Mouse (Mus musculus): ENCODE measurements around the gene Map3k9.

Gene Map3k9

DNA sequence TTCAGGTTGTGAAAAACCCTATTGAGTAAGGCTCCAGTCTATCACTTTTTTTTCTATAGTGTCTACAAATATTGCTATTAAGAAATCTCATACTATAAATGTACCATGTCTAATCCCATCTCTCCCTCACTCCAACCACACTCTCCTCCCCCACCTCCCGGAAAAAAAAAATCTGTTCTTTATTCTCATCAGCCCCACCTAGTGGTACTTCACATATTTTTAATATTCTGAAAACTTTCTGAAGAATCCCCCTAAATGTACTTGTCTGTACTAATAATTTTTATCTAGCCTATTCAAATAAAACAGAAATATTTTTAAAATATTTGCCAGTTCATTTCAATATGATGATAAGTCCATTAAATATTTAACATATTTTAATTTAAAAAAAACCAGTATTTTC is 78.1 kb downstream of the Map3k9 start:
- no peak for DNase-seq (ENCODE audit: low spot score in 2 of 2)

DNA sequence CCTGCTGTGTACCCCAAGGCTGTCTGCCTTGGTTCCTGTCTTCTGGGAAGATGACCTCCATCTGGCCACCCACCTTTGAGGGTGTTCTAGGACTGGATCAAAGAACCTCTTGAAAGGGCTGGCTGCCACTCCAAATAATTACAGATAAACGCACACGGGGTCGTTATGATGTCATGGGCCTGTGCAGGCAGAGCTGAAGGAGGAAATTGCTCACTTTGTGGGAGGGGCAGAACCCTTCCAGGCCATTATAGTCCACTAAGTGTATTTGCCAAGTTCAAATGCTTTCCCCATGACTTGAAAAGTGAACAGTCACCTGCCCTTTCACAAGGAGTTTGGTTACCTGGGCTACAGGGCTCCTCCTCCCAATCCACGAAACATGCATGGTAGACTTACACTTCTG is 83.0 kb downstream of the Map3k9 start:
- no peak for DNase-seq (ENCODE audit: low spot score in 2 of 2)

DNA sequence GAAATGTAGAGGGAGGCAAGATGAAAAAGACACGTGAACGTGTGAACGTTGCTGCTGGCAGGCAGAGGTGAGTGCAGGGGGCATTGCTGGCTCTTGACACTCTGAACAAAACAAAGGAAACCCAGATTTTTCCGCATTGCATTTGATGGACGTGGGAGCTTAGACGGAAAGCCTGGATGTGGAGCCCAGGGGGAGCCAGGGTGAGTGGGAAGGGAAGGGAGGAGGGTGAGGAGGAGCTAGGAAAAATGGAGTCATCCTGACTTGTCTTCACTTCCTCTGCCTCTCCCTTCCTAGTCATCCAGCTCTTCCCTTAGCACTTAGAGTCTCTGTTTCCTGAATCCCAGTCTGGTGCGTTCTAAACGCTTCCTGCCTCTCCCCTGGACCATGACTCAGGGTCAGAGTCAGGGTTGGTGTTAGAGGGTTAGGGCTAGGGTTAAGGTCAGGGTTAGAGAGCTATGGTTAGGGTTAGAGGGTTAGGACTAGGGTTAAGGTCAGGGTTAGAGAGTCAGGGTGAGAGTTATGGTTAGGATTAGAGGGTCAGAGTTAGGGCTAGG is 89.7 kb downstream of the Map3k9 start:
- DNase-seq (ENCODE audit: low spot score in 2 of 2) = no peak

DNA sequence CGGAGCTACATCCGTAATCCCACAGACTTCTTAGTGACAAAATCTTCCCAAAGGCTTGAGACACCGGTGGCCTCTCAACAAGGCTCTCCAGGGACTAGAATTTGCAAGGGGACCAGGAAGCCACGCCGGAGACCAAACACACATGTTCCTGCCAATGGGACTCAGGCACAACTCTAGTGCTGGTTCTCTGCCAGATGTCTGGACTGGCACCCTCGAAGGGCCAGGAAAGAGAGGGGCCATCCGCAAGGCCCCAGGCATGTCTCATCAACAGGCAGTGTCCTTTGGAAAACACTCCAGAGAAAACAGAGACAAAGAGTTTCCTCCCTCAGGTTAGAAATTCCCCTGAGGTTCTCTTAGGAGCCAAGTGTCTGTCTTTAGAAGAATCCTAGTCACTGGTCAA is 90.2 kb downstream of the Map3k9 start:
- no peak for DNase-seq (ENCODE audit: low spot score in 2 of 2)

DNA sequence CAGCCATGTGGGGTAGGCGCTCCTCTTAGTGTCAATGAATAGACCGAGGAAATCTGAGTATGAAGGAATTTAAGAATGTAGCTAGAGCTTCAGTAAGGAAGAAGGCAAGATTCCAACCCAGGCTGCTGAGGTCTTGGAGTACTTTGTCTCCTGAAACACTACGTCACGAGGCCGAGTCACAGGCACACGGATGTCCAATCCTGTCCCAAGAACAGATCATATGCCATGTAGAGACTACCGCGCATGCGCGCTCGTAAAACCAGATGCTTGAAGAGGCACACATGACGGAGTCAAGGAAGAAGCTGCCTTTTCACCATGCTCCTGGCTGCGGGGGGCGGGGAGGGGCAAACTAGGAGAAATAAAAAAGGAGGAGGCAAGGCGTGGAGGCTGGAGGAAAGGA is 90.9 kb downstream of the Map3k9 start:
- DNase-seq (ENCODE audit: low spot score in 2 of 2) = no peak

DNA sequence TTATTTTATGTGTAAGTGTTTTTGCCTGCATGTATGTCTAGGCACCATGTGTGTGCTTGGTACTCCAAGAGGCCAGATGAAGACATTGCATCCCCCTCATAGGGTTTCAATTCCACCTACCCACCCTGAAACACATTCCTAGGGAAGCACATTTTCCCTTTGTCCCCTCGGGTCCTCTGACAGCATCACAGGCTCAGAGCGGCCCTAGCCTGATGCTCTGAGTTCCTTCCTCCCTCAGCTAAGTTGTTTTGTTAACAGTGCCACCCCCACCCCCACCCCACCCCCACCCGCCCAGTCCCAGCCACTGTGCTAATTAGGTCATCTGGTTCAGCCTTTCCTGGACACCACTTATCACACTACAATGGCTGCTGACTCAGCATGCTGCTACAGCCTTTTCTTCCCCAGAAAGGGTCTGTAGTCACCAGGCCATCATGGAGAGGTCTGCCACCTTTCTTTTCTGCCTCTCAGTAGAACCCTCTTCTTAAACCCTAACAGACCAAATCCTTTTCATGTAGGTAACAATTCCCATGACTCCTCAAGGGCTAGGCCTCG is 91.4 kb downstream of the Map3k9 start:
- no peak for DNase-seq (ENCODE audit: low spot score in 2 of 2)

DNA sequence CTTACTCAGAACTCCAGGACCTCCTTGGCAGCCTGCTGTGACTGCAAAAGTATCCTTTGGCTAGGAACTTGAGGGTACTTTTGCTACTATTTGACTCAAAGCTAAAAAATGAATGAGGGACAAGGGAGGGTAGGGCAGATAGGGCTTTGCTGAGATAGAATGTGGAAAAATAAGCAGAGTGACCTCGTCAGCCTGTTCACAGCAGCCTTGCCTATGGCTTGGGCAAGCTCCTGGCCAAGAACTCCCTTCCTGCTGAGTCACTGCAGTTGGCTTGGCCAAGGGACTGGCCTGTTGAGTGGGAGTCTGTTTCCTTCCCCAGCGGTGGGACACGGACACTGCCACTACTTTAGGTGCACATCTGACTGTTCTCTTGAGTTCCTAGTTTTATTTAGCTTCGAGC is 92.4 kb downstream of the Map3k9 start:
- no peak for DNase-seq (ENCODE audit: low spot score in 2 of 2)

DNA sequence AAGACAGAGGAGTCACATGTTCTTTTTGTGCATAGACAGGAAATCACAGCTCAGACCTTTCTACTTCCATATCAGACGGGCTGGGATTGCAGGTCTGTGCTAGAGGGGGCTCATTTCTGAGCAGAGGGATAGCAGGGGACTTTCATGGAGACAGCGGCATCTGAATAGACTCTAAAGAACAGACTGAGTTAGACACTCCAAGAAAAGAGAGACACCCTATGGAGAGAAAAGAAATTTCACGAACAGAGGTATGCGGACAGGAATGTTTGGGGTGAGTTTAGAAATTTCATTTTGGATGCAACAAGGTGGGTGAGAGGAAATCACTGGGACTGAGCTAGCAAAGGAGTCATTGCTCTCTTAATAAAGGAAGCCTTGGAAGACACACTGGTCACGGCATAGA is 93.1 kb downstream of the Map3k9 start:
- DNase-seq (ENCODE audit: low spot score in 2 of 2) = no peak

DNA sequence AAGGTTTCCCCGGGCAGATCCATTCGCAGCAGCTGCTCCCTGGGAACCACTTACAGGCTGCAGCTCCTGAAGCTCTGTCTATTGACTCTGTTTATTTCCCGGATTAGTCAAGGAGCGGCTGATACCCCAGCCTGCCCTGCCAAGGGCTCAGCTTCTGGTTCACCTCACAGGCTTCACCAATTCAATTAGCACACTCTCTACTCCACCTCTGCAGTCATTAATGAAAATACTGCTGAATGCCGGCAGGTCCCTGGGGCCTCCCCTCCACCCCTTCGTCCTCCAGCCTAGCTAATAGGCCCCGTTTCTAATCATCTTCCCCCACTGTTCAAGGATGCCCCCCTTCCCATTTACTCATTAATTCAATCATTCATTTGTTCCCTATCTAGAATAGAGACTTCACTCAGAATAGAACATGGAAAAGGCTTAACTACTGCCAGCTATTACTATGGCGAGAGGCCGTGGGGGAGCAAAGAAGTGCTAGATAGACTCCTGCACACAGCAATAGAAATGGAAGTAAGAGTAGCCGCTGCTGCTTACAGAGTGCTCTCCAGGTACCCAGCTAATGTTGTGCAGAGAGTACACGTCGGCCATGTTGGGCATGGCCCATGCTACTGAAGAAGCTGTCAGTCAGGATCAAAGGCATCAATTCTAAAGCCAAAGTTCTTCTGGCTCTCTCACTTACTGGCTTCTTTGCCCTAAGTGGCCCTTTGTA is 94.4 kb downstream of the Map3k9 start:
- no peak for DNase-seq (ENCODE audit: low spot score in 2 of 2)

DNA sequence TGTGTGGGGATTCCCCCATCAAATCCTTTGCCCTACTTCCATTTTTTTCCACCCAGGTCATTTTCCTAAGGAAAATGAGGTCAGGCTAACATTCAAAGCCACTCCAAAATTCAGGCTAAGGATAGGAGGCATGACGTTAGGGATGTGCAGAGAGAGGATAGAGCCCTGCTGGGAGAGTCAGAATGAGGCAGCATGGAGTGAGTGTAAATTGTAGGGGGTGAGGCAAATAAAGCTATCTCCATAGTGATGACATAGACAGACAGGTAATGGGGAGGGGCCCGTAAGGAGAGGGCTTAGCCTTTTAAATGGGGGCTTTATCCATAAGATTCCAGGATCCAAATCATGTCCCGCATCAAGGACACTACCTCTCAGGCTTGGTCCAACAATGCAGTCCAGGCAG is 95.0 kb downstream of the Map3k9 start:
- DNase-seq (ENCODE audit: low spot score in 2 of 2) = no peak

DNA sequence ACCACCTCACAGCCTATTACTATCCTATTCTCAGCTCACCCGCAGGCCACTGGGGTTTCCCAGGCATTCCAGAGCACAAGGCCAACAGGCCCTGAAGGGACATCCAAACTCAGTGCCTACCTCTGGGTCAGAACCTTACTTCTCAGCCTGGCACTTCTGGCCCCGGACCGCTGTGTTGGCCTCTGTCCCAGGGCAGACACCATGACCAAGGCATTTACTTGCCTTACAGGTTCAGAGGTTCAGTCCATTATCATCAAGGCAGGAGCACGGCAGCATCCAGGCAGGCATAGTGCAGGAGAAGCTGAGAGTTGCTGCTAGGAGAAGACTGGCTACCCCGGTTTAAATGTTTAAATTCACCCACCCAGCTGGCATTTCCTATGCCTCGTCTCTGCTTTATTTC is 96.9 kb downstream of the Map3k9 start:
- no peak for DNase-seq (ENCODE audit: low spot score in 2 of 2)

DNA sequence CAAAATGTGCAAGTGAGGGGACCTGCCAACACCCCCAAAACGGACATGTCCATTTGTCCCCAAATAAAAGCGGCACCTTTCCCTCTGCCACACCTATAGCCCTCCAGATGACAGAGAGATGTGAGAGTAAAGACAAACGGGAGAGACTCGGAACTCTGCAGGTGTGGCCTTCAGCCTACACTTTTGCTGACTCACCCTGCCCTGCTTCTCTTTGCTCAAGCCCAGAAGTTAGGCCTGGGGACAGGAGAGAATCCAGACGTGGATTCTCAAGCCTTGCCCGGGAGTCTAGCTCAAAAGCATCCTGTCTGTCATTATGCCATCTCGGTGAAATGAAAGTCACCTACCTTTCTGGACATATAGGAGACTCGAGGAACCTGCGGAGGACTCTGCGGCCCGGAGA is 97.6 kb downstream of the Map3k9 start:
- DNase-seq (ENCODE audit: low spot score in 2 of 2) = no peak

DNA sequence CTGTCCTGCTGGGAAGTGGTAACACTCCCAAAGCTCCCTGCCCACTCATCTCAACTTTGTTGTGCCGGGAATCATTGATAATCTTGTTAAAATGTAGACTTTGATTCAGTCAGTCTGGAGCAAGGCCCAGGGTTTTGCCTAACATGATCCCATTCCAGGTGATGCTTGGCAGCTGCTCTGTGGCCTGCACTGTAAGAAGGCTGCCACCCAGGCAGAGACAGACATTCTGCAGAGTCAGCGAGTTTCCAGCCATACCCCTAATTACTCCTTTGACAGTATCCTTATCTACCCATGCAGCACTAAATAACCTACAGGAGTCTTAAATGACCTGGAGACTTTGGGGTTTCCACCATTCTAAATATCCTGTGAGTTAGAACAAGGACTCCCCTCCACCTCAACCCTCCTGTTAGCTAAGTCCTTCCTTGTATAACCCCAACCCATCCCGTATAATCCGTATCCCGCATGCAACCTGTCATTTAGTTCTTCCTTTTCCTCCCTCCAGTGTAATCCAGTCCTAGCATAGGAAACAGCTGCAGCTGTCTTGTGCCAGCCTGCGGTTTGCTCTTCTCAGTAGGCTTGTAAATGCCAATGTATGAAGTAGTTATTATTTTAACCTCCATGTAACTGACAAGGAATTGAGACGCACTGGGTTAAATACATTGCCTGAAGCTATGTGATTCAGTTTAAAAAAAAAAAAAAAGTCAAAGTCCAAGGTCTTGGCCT is 101.0 kb downstream of the Map3k9 start:
- DNase-seq (ENCODE audit: low spot score in 2 of 2) = no peak

DNA sequence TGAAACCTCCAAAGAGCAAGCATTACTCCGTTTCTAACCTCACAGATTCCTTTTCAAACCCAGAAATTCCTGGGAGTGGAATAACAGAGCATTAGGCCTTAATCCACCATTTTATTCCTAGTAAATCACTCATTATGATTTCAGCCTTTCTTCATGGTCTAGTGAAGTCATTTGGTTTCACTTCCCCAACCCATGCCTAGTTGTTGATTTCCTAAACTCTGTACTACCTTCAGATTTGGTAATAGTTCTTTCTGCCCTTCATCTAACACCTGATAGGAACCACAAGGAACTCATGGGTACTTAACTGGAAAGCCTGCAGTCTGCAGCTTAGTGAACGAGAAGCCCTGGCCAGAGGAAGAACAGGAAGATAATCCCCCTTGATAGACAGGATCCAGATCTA is 105.4 kb downstream of the Map3k9 start:
- no peak for DNase-seq (ENCODE audit: low spot score in 2 of 2)

Measured in right cerebral cortex, adult 2 months (tissue).